Mouse (Mus musculus) midbrain, embryonic 13.5 days (tissue): ENCODE results near the gene Igsf21. TPM values are rescaled to one million over a fixed set of nuclear protein-coding genes. Genes with fewer than 3 reads are reported as not detected.

ENCODE experiments used
- ATAC-seq: fragments of 200-750 bp; cut with Nextera tagmentation; 2 replicates; pipeline ENCODE4 v1.8.0; 2017; ENCODE audit warnings: mild to moderate bottlenecking, moderate TSS enrichment, moderate library complexity
- H3K27ac ChIP-seq: fragments of 300-500 bp; sonication (generic); 2 replicates; pipeline ENCODE4 v1.5.1; 2015; ENCODE audit warnings: inconsistent platforms, mild to moderate bottlenecking, moderate library complexity
- H3K27me3 ChIP-seq: fragments of 300-500 bp; sonication (generic); 2 replicates; pipeline ENCODE4 v1.6.1; 2015; ENCODE audit warnings: mild to moderate bottlenecking, inconsistent platforms
- H3K36me3 ChIP-seq: fragments of 300-500 bp; sonication (generic); 2 replicates; pipeline ENCODE4 v1.6.1; 2015; ENCODE audit warnings: mild to moderate bottlenecking, inconsistent platforms
- H3K4me1 ChIP-seq: fragments of 300-500 bp; sonication (generic); replicated peaks from 2 replicates; pipeline ENCODE4 v1.6.1; 2015; ENCODE audit warnings: inconsistent platforms
- H3K4me2 ChIP-seq: fragments of 300-500 bp; sonication (generic); replicated peaks from 2 replicates; pipeline ENCODE4 v1.6.1; 2015; ENCODE audit warnings: moderate library complexity, mild to moderate bottlenecking, inconsistent platforms
- H3K4me3 ChIP-seq: fragments of 300-500 bp; sonication (generic); replicated peaks from 2 replicates; pipeline ENCODE4 v1.5.1; 2015; ENCODE audit warnings: mild to moderate bottlenecking, inconsistent platforms
- H3K9ac ChIP-seq: fragments of 300-500 bp; sonication (generic); replicated peaks from 2 replicates; pipeline ENCODE4 v1.6.1; 2015; ENCODE audit warnings: mild to moderate bottlenecking, inconsistent platforms
- H3K9me3 ChIP-seq: fragments of 300-500 bp; sonication (generic); 2 replicates; pipeline ENCODE4 v1.6.1; 2016; ENCODE audit warnings: mild to moderate bottlenecking, inconsistent platforms
- WGBS: fragments of 180-500 bp; shearing (Covaris S2); methylation state at CpG from one replicate; pipeline ENCODE4 v1.1.7; 2015; 5-methylcytosine and 5-hydroxymethylcytosine counted together
- polyA plus RNA-seq: library from polyadenylated mRNA; unstranded; fragments of >200 nt; fragmentation: Nextera tagmentation; extraction: Ambion mirVana; gene quantifications from 2 replicates; pipeline ENCODE4 v1.2.1, GENCODE M21; 2015

Gene Igsf21
- polyA plus RNA-seq, 1 experiment from 2014 or later: 58.9 TPM

DNA sequence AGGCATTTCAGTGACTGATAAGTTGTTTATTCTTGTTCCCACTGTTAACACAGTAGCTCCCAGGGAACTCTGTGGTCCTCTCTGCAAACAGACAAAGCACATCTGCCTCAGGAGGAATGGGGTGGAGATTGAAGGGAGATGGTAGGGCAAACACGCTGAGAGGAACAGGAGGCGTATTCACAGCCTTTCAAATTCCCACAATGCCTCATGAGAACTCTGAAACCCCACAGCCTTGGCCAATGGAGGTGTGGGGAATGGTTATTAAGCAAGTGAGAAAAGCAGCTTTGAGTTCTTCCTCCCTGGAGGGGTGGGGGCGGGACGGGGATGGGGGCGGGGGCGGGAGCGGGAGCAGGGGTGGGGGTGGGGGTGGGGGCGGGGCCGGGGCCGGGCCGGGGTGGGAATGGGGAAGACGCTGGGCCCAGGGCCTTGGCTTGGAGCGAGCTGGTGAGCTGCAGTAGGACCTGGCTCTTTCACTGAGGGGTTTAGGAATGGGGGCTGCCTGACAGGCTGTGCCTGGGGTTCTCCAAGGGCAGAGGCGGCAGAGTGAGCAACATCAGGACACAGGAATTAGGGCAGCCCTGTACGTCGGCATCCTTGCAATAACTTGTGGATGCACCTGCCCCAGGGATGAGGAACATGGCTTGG is 253.4 kb downstream of the Igsf21 start:
- H3K4me1 ChIP-seq: peaks cover 25% of the 10 kb centered on the region
- H3K36me3 ChIP-seq: no peaks in the 10 kb centered on the region
- H3K4me2 ChIP-seq: 0 out of 2 replicates have a peak overlapping the region, but pooled peaks have one; percentile 25
- H3K27me3 ChIP-seq: no peaks in the 10 kb centered on the region
- no peak overlapping the region for H3K9ac ChIP-seq
- no peaks in the 10 kb centered on the region for H3K9me3 ChIP-seq
- no peak overlapping the region for H3K4me3 ChIP-seq
- 18% methylated on average over 8 of the region's 16 CpGs for whole genome bisulfite sequencing
- ATAC-seq: peak; percentile 41; the same call in 1 of the 2 replicates
- peak overlapping the region; percentile 47; the same call in 1 of the 2 replicates for H3K27ac ChIP-seq

DNA sequence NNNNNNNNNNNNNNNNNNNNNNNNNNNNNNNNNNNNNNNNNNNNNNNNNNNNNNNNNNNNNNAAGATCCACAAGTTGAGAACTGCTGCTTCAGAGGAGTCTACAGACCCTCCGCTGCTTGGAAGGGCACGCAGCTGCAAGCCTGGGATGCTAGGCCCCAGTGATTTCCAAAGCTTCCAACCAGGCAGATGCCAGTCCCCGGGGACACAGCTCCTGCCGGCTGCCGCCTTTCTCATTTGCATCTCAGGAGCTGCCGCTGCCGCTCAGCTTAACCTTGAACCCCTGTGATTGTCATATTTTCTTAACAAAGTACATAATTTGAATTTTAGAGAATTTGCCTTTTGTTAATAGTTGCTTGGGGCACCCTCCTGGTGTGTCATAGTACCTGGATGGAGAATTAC is 259.7 kb downstream of the Igsf21 start:
- no peaks in the 10 kb centered on the region for H3K27me3 ChIP-seq
- no peaks in the 10 kb centered on the region for H3K9me3 ChIP-seq
- no peaks in the 10 kb centered on the region for H3K36me3 ChIP-seq
- no peak for ATAC-seq
- H3K4me2 ChIP-seq: no peak overlapping the region
- H3K4me1 ChIP-seq: peaks cover 21% of the 10 kb centered on the region
- 4% methylated on average over 7 of the region's 7 CpGs for WGBS
- H3K4me3 ChIP-seq: no peak overlapping the region
- H3K9ac ChIP-seq: no peak overlapping the region
- H3K27ac ChIP-seq: peak overlapping the region; percentile 19; the same call in 1 of the 2 replicates

DNA sequence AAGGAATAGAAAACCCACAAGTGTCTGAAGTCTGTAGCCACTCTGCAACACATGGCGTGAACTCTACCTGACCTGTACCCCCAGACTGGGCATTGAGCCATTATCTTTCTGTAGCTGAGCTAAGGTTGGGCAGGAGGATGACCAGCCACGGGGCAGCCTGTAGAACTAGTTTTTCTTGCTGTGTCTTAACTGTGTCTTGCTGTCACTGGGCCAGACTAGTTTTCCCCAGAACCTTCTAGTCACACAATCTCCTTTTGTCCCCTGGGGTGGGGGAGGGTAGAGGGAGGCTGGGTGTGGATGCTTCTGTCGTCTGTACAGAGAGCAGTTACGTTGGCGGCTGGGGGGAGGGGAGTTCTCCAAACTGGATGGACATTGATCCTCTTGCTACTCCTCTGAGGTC is 267.9 kb downstream of the Igsf21 start:
- no peak overlapping the region for H3K4me3 ChIP-seq
- no peak overlapping the region for H3K27ac ChIP-seq
- ATAC-seq: no peak
- WGBS: 42% methylated on average over 5 of the region's 5 CpGs
- H3K9ac ChIP-seq: no peak overlapping the region
- H3K4me2 ChIP-seq: no peak overlapping the region
- H3K4me1 ChIP-seq: peaks cover 31% of the 10 kb centered on the region
- H3K36me3 ChIP-seq: no peaks in the 10 kb centered on the region
- no peaks in the 10 kb centered on the region for H3K9me3 ChIP-seq
- no peaks in the 10 kb centered on the region for H3K27me3 ChIP-seq

DNA sequence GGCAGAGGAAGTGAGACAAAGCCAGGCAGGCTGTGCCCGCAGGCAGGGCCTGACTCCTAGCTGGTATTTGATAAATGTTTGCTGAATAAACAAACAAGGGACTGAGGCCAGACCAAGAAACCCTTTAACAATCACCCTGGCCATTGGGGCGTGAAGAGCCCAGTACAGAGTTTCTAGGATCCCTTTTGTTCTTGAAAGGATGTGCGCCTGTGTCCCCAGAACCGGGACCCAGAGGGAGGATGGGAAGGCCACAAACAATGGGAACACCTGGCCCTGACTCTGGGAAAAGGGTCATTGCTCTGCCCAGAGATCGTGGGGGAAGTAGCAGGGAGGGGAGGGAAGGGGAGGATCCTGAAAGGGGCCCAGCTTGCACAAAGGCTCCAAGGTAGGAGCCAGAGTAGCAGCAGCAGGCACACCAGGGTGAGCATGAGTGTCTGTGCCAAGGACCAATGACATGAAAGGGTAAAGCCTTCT is 269.2 kb downstream of the Igsf21 start:
- no peak overlapping the region for H3K27ac ChIP-seq
- no peak overlapping the region for H3K9ac ChIP-seq
- no peak overlapping the region for H3K4me2 ChIP-seq
- H3K4me3 ChIP-seq: no peak overlapping the region
- H3K36me3 ChIP-seq: no peaks in the 10 kb centered on the region
- no peaks in the 10 kb centered on the region for H3K27me3 ChIP-seq
- H3K4me1 ChIP-seq: peaks cover 28% of the 10 kb centered on the region
- H3K9me3 ChIP-seq: no peaks in the 10 kb centered on the region
- ATAC-seq: 0 out of 2 replicates have a peak, but pooled peaks have one; percentile 40
- 8% methylated on average over 5 of the region's 5 CpGs for WGBS
